Mouse (Mus musculus) olfactory bulb, adult 2 months (tissue): ENCODE results near the gene Arhgef2.

Source experiments
- CTCF ChIP-seq: fragments of 200-500 bp; IDR thresholded peaks from 2 replicates; pipeline ENCODE4 v1.5.1; 2012; ENCODE audit warnings: low read depth, mild to moderate bottlenecking, low read length, moderate library complexity; ENCODE audit not compliant: insufficient read depth
- POLR2A ChIP-seq: fragments of 200-500 bp; IDR thresholded peaks from 2 replicates; pipeline ENCODE4 v1.6.1; 2012; ENCODE audit warnings: mild to moderate bottlenecking, low read depth, low read length, moderate library complexity; ENCODE audit not compliant: insufficient read depth

DNA sequence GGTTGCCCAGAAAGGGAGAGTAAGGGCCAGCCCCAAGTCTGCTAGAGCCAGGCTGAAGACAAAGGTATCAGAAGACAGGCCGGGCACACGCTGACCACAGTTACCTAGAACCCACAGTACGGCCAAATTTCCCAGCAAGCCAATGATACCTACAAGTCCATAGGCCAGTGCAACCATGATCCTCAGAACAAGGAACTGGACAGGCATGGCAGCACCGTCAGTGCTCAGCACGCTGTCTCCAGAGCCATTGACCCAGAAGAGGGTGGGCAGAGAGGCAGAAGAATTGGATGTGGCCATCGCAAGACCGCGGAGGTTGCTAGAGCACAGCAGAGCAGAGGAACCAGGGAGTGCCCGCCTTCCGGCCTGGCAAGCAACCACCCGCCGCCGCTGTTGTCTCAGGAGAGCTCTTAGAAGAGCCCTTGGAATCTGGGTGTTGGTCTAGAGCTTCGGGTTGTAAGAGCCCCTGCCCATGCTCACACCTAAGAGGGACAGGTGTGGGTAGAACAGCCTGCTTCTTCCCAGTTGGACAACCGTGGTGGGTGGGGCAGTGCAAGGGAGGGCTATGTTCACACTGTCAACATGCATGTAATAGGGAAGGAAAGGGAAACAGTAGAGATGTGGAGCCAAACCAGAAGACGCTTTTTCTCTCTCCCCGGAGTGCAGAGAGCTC lies 47.2 kb downstream of the Arhgef2 start, which contains the start of gene Rxfp4:
- TF ChIP-seq CTCF (no peak), POLR2A (no peak)
